Mouse (Mus musculus): Measurements from ENCODE around the gene Gm8909. TPM values are rescaled to one million over a fixed set of nuclear protein-coding genes. Genes with fewer than 3 reads are reported as not detected.
"Not testable (repeated sequence)": the region's sequence is repeated elsewhere in the genome, so short reads cannot be mapped to it uniquely, and the experiment has no call there.

Gm8909 gene
- polyA plus RNA-seq, 1 experiment from 2014 or later: 0.25 TPM

DNA sequence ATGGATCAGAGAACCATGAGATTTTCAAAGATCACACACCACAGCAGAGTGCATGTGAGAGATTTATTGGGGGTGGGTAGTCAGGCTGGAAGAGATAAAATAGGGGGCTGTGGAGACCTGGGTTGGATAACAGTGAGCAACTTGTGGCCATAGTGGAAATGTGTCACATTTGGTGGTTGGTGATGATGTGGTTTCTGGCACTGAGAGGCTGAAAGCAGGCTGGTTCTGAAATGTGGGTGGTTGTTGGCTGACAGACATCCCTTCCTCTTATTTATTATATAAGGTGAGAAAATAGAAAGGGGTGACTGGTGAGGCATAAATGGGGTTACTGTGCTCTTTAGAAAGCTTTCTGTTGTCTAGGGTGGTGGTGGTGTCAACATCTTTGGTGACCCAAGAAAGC is 1.4 kb upstream of the Gm8909 start:
- Histone ChIP-seq H3K36me3 (ENCODE audit: control insufficient read depth, insufficient read depth, low read length) (no peaks in the 10 kb centered on the region), H3K9ac (ENCODE audit: low read depth, low read length) (no peak overlapping the region), H3K4me2 (no peak overlapping the region), H3K4me1 (replicated peaks; ENCODE audit: control insufficient read depth, insufficient read depth, low read length) (0 out of 2 replicates have a peak, but pooled peaks cover 3% of the 10 kb centered on the region), H3K4me3 (ENCODE audit: low read depth, low read length) (no peak overlapping the region), H3K9me3 (ENCODE audit: control insufficient read depth, low read length) (no peaks in the 10 kb centered on the region), H3K27ac (ENCODE audit: low read depth, low read length) (no peak overlapping the region), H3K27me3 (replicated peaks; ENCODE audit: control insufficient read depth, insufficient read depth, low read length) (peaks cover 48% of the 10 kb centered on the region)
- DNase-seq (ENCODE audit: low spot score) (no peak), ATAC-seq (replicated peaks; ENCODE audit: low FRiP score) (no peak)

DNA sequence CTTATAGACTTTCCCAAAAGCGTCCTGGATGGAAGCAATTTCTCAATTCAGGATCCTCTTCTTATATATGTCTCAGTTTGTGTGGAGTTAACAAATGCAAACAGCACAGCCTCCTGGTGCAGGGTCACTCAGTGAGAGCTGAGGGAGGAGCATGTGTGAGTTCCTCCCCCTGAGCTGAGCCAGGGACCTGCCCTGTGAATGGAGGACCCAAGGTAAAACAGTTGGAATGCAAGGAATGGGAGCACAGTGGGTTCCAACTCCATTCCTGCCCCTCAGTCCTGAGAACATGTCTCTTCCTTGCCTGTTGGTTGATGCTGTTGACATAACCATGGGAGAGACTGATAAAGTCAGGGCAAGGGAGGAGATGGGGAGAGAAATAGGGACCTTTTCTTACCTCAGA is 757 bp upstream of the Gm8909 start:
- peaks cover 53% of the 10 kb centered on the region for H3K27me3 ChIP-seq (replicated peaks; ENCODE audit: control insufficient read depth, insufficient read depth, low read length)
- ATAC-seq (replicated peaks; ENCODE audit: low FRiP score); H3K27ac ChIP-seq (ENCODE audit: low read depth, low read length); H3K9me3 ChIP-seq (ENCODE audit: control insufficient read depth, low read length); H3K36me3 ChIP-seq (ENCODE audit: control insufficient read depth, insufficient read depth, low read length); H3K4me3 ChIP-seq (ENCODE audit: low read depth, low read length); H3K4me2 ChIP-seq; H3K9ac ChIP-seq (ENCODE audit: low read depth, low read length); DNase-seq (ENCODE audit: low spot score); H3K4me1 ChIP-seq (replicated peaks; ENCODE audit: control insufficient read depth, insufficient read depth, low read length): not testable (repeated sequence)
- WGBS: no CpG with 5 or more reads among the region's 1 CpGs

GRCm38 (mm10) chr17:36167306-36168038 is 865 bp downstream of the Gm8909 start:
- Histone ChIP-seq H3K9me3 (ENCODE audit: control insufficient read depth, low read length) (no peaks in the 10 kb centered on the region), H3K36me3 (ENCODE audit: control insufficient read depth, insufficient read depth, low read length) (no peaks in the 10 kb centered on the region), H3K9ac (ENCODE audit: low read depth, low read length) (no peak overlapping the region), H3K4me1 (replicated peaks; ENCODE audit: control insufficient read depth, insufficient read depth, low read length) (0 out of 2 replicates have a peak, but pooled peaks cover 3% of the 10 kb centered on the region), H3K4me2 (peak overlapping the region; percentile 48), H3K4me3 (ENCODE audit: low read depth, low read length) (peak overlapping the region; percentile 42), H3K27ac (ENCODE audit: low read depth, low read length) (no peak overlapping the region), H3K27me3 (replicated peaks; ENCODE audit: control insufficient read depth, insufficient read depth, low read length) (peaks cover 66% of the 10 kb centered on the region)
- DNase-seq (ENCODE audit: low spot score) (no peak), ATAC-seq (replicated peaks; ENCODE audit: low FRiP score) (no peak; the same call in 1 of the 2 replicates)
- 3% methylated on average over 49 of the region's 51 CpGs for WGBS

- not testable (repeated sequence) for H3K4me2 ChIP-seq; H3K9me3 ChIP-seq (ENCODE audit: control insufficient read depth, low read length); H3K4me3 ChIP-seq (ENCODE audit: low read depth, low read length); H3K27ac ChIP-seq (ENCODE audit: low read depth, low read length); H3K4me1 ChIP-seq (replicated peaks; ENCODE audit: control insufficient read depth, insufficient read depth, low read length); H3K9ac ChIP-seq (ENCODE audit: low read depth, low read length); ATAC-seq (replicated peaks; ENCODE audit: low FRiP score); H3K36me3 ChIP-seq (ENCODE audit: control insufficient read depth, insufficient read depth, low read length); DNase-seq (ENCODE audit: low spot score)
- WGBS: 21% methylated on average over 2 of the region's 2 CpGs
- H3K27me3 ChIP-seq (replicated peaks; ENCODE audit: control insufficient read depth, insufficient read depth, low read length): peaks cover 71% of the 10 kb centered on the region
Measured at GRCm38 (mm10) chr17:36166901-36167300, 1.4 kb downstream of the Gm8909 start.

GRCm38 (mm10) chr17:36161129-36162051 is 6.9 kb downstream of the Gm8909 start:
- ATAC-seq (replicated peaks; ENCODE audit: low FRiP score): no peak
- WGBS: 4% methylated on average over 44 of the region's 56 CpGs

GRCm38 (mm10) chr17:36158264-36158663 is 10.1 kb downstream of the Gm8909 start:
- 12% methylated on average over 11 of the region's 11 CpGs for WGBS
- not testable (repeated sequence) for H3K9ac ChIP-seq (ENCODE audit: low read depth, low read length); H3K4me3 ChIP-seq (ENCODE audit: low read depth, low read length); H3K9me3 ChIP-seq (ENCODE audit: control insufficient read depth, low read length); ATAC-seq (replicated peaks; ENCODE audit: low FRiP score); H3K4me1 ChIP-seq (replicated peaks; ENCODE audit: control insufficient read depth, insufficient read depth, low read length); H3K27ac ChIP-seq (ENCODE audit: low read depth, low read length); H3K4me2 ChIP-seq; H3K36me3 ChIP-seq (ENCODE audit: control insufficient read depth, insufficient read depth, low read length)
- H3K27me3 ChIP-seq (replicated peaks; ENCODE audit: control insufficient read depth, insufficient read depth, low read length): peaks cover 62% of the 10 kb centered on the region
- peak; percentile 26 for DNase-seq (ENCODE audit: low spot score)

More at GRCm38 (mm10) chr17:36161129-36162051, 6.9 kb downstream of the Gm8909 start:
- Histone ChIP-seq H3K9me3 (ENCODE audit: control insufficient read depth, low read length) (no peaks in the 10 kb centered on the region), H3K27ac (ENCODE audit: low read depth, low read length) (no peak overlapping the region), H3K4me2 (peak overlapping the region; percentile 42), H3K4me1 (replicated peaks; ENCODE audit: control insufficient read depth, insufficient read depth, low read length) (no peaks in the 10 kb centered on the region), H3K27me3 (replicated peaks; ENCODE audit: control insufficient read depth, insufficient read depth, low read length) (peaks cover 67% of the 10 kb centered on the region), H3K9ac (ENCODE audit: low read depth, low read length) (no peak overlapping the region), H3K36me3 (ENCODE audit: control insufficient read depth, insufficient read depth, low read length) (no peaks in the 10 kb centered on the region), H3K4me3 (ENCODE audit: low read depth, low read length) (peak overlapping the region; percentile 24)
- DNase-seq (ENCODE audit: low spot score): peak; percentile 38

DNA sequence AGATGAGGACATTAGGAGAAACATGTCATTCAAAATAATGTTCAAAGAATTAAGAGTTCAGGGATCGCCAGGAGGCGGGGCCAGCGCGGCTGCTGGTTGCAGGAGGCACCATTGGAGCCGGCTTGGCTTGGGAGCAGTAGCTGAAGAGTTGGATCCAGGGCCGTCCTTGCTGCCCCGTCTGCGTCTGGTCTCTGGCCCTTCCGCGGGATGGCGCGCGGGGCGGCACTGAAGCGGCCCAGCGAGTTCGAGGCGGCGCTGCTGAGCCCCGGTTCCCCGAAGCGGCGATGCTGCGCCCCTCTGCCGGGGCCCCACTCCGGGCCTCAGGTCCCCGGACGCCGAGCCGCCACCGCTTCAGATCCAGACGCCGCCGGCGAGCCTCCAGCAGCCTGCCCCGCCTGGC is 10.6 kb downstream of the Gm8909 start:
- peak; percentile 36 for DNase-seq (ENCODE audit: low spot score)
- Histone ChIP-seq H3K27me3 (replicated peaks; ENCODE audit: control insufficient read depth, insufficient read depth, low read length) (peaks cover 62% of the 10 kb centered on the region), H3K4me2 (peak overlapping the region; percentile 43), H3K4me3 (ENCODE audit: low read depth, low read length) (peak overlapping the region; percentile 28; the same call in 1 of the 2 replicates)
- not testable (repeated sequence) for H3K36me3 ChIP-seq (ENCODE audit: control insufficient read depth, insufficient read depth, low read length); H3K9me3 ChIP-seq (ENCODE audit: control insufficient read depth, low read length); H3K27ac ChIP-seq (ENCODE audit: low read depth, low read length); H3K9ac ChIP-seq (ENCODE audit: low read depth, low read length); ATAC-seq (replicated peaks; ENCODE audit: low FRiP score); H3K4me1 ChIP-seq (replicated peaks; ENCODE audit: control insufficient read depth, insufficient read depth, low read length)
- 1% methylated on average over 36 of the region's 36 CpGs for WGBS

DNA sequence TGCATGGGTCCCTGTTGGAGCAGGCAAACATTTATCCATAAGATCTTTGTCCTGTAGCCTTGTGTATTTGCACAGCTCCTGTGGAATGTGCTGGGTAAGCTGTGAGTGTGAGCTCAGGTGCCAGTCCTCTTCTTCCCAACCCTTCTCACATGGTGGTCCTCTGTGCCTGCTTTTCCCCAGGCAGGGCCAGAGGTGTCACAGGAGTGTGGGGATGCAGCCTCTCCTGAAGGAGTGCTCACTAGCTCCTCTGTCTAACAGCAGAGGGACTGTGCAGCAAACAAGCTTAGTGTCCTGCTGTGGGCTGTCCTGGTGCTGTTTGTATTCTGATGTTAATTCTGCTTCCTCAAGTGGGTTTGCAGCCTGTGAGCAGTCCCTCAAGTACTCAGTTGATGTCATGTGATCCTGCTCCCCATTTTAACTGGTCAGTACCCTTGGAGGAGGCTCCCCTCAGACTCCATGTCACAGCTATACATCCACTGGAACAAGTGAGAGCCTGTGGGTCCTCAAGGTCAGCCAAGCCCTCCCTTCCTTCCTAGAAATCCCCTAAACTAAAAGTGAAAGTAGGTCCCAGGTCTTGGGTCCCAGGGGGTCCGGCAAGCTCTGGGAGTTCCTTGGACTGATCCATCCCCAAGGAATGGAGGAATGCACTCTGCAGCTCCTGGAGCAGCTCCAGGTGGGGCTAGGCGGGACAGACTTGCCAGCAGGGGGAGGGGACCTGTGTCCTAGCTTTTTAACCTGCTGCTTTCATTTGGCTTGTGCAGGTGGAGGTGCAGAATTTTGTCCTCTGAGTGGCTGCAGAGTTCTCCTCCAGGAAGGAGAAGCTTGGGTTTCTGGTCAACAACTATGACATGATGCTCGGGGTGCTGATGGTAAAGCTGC is 13.8 kb downstream of the Gm8909 start:
- DNase-seq (ENCODE audit: low spot score): no peak
- no peak overlapping the region for H3K27ac ChIP-seq (ENCODE audit: low read depth, low read length)
- no peaks in the 10 kb centered on the region for H3K9me3 ChIP-seq (ENCODE audit: control insufficient read depth, low read length)
- H3K4me1 ChIP-seq (replicated peaks; ENCODE audit: control insufficient read depth, insufficient read depth, low read length): no peaks in the 10 kb centered on the region
- ATAC-seq (replicated peaks; ENCODE audit: low FRiP score): no peak
- H3K4me3 ChIP-seq (ENCODE audit: low read depth, low read length): no peak overlapping the region
- 17% methylated on average over 3 of the region's 3 CpGs for WGBS
- H3K9ac ChIP-seq (ENCODE audit: low read depth, low read length): no peak overlapping the region
- H3K27me3 ChIP-seq (replicated peaks; ENCODE audit: control insufficient read depth, insufficient read depth, low read length): peaks cover 46% of the 10 kb centered on the region
- no peak overlapping the region for H3K4me2 ChIP-seq
- H3K36me3 ChIP-seq (ENCODE audit: control insufficient read depth, insufficient read depth, low read length): no peaks in the 10 kb centered on the region

Data from liver, embryonic 11.5 days (tissue).